Comparison of ENCODE assay signal across 13 mouse cellular contexts in genomic region chr7:113017092-113017755, GRCm38 (mm10).
DNase-seq lines count a peak whose midpoint lies in the region; ATAC-seq and TF ChIP-seq lines count a peak whose summit lies in the region.
"Had no signal": no experiment of that assay in that cellular context is flagged by ENCODE, and none has a peak within 500 bp of the region (broad histone marks: within the 10 kb centered on the region; RNA-seq: fewer than 3 reads in every experiment).

No protein-coding gene starts in this region.

- DNase-seq in heart, postnatal 0 days (ENCODE audit: low spot score) = no peak
- no peak for DNase-seq in lung, postnatal 25 days (ENCODE audit: low spot score)
- peak; percentile 2 for DNase-seq in embryo, embryonic 11.5 days (ENCODE audit: low read depth, low spot score)
- peak; percentile 22 for DNase-seq in lung, postnatal 36 days
- no peak for DNase-seq in ovary, postnatal 10 days (ENCODE audit: low spot score)
- DNase-seq: cerebellum, adult 2 months; liver, postnatal 0 days; right cerebral cortex, postnatal 4 days had no signal

- no peaks in the 10 kb centered on the region for H3K4me1 ChIP-seq in heart, postnatal 0 days (ENCODE audit: control insufficient read depth, insufficient read depth)
- H3K4me1 ChIP-seq in heart, embryonic 11.5 days (ENCODE audit: control insufficient read depth, insufficient read depth, low read length) = 0 out of 2 replicates have a peak, but pooled peaks cover 2% of the 10 kb centered on the region
- H3K4me1 ChIP-seq in lung, embryonic 15.5 days = peaks cover 26% of the 10 kb centered on the region
- H3K4me1 ChIP-seq: midbrain, embryonic 15.5 days had no signal

- TF ChIP-seq EP300 in heart, postnatal 0 days (IDR thresholded peaks at IDR 0.05; ENCODE audit: low read depth) = no peak

- no peak overlapping the region for H3K27ac ChIP-seq in heart, postnatal 0 days (ENCODE audit: low read depth)
- H3K27ac ChIP-seq in heart, embryonic 11.5 days (ENCODE audit: low read depth, low read length) = no peak overlapping the region
- 0 out of 2 replicates have a peak overlapping the region, but pooled peaks have one; percentile 1 for H3K27ac ChIP-seq in lung, embryonic 15.5 days
- H3K27ac ChIP-seq: hindbrain, postnatal 0 days; midbrain, embryonic 15.5 days; stomach, embryonic 15.5 days had no signal

- WGBS in heart, postnatal 0 days = 34% methylated on average over 8 of the region's 8 CpGs
- 31% methylated on average over 8 of the region's 8 CpGs for WGBS in heart, embryonic 11.5 days (ENCODE audit: insufficient replicate concordance)
- 22% methylated on average over 8 of the region's 8 CpGs for WGBS in lung, embryonic 15.5 days

- no peak for TF ChIP-seq CTCF in heart, postnatal 0 days (IDR thresholded peaks at IDR 0.05; ENCODE audit: low read depth)

- no peak overlapping the region for H3K4me3 ChIP-seq in heart, postnatal 0 days (ENCODE audit: low read depth, low read length)
- no peak overlapping the region for H3K4me3 ChIP-seq in heart, embryonic 11.5 days (ENCODE audit: low read depth, low read length)
- no peak overlapping the region for H3K4me3 ChIP-seq in lung, embryonic 15.5 days
- H3K4me3 ChIP-seq: midbrain, embryonic 15.5 days; stomach, embryonic 15.5 days had no signal

- H3K36me3 ChIP-seq in heart, postnatal 0 days (replicated peaks; ENCODE audit: control insufficient read depth, insufficient read depth, low read length) = no peaks in the 10 kb centered on the region
- no peaks in the 10 kb centered on the region for H3K36me3 ChIP-seq in heart, embryonic 11.5 days (ENCODE audit: control insufficient read depth, insufficient read depth, low read length)
- H3K36me3 ChIP-seq in lung, embryonic 15.5 days = no peaks in the 10 kb centered on the region
- H3K36me3 ChIP-seq: midbrain, embryonic 15.5 days; stomach, embryonic 15.5 days had no signal

- peak; percentile 36; the same call in 1 of the 2 replicates for ATAC-seq in heart, postnatal 0 days (ENCODE audit: insufficient read depth, low read depth)
- ATAC-seq in heart, embryonic 11.5 days (replicated peaks; ENCODE audit: insufficient number of reproducible peaks, low FRiP score, low TSS enrichment) = no peak
- ATAC-seq in lung, embryonic 15.5 days (ENCODE audit: borderline replicate concordance, extremely low read depth, low FRiP score, low TSS enrichment) = no peak
- ATAC-seq: hindbrain, postnatal 0 days; liver, postnatal 0 days; midbrain, embryonic 15.5 days had no signal

- no peaks in the 10 kb centered on the region; the same call in 1 of the 2 replicates for H3K27me3 ChIP-seq in heart, postnatal 0 days (ENCODE audit: control insufficient read depth, insufficient read depth, low read length)
- H3K27me3 ChIP-seq in heart, embryonic 11.5 days (ENCODE audit: control insufficient read depth, insufficient read depth, low read length) = no peaks in the 10 kb centered on the region
- H3K27me3 ChIP-seq in lung, embryonic 15.5 days = no peaks in the 10 kb centered on the region
- H3K27me3 ChIP-seq: midbrain, embryonic 15.5 days; stomach, embryonic 15.5 days had no signal

- no peak overlapping the region for H3K9ac ChIP-seq in heart, postnatal 0 days (replicated peaks; ENCODE audit: low read depth, low read length)
- no peak overlapping the region for H3K9ac ChIP-seq in heart, embryonic 11.5 days (ENCODE audit: low read depth, low read length)
- H3K9ac ChIP-seq in lung, embryonic 15.5 days = no peak overlapping the region
- H3K9ac ChIP-seq: liver, postnatal 0 days; midbrain, embryonic 15.5 days; stomach, embryonic 15.5 days had no signal

- H3K4me2 ChIP-seq in heart, postnatal 0 days (ENCODE audit: low read depth, low read length) = no peak overlapping the region
- H3K4me2 ChIP-seq in heart, embryonic 11.5 days = no peak overlapping the region
- H3K4me2 ChIP-seq in lung, embryonic 15.5 days = no peak overlapping the region
- H3K4me2 ChIP-seq: midbrain, embryonic 15.5 days; stomach, embryonic 15.5 days had no signal

- no peaks in the 10 kb centered on the region for H3K9me3 ChIP-seq in heart, postnatal 0 days (replicated peaks; ENCODE audit: control insufficient read depth, low read length)
- no peaks in the 10 kb centered on the region for H3K9me3 ChIP-seq in heart, embryonic 11.5 days (replicated peaks; ENCODE audit: control insufficient read depth, low read length)
- no peaks in the 10 kb centered on the region for H3K9me3 ChIP-seq in lung, embryonic 15.5 days
- H3K9me3 ChIP-seq: midbrain, embryonic 15.5 days; stomach, embryonic 15.5 days had no signal

Comparison
In these comparisons a context has a peak if more than half of its experiments do, and no peak if none do; other contexts are left out.
1. DNase-seq: peak in embryo, embryonic 11.5 days (single experiment) and lung, postnatal 36 days (single experiment); none in heart, postnatal 0 days (single experiment), lung, postnatal 25 days (single experiment) and ovary, postnatal 10 days (single experiment).